Mouse (Mus musculus): ENCODE results near the gene Rab4a. TPM values are rescaled to one million over a fixed set of nuclear protein-coding genes. Genes with fewer than 3 reads are reported as not detected.

The Rab4a gene
- polyA plus RNA-seq, 1 experiment from 2014 or later, result 26.9 TPM

DNA sequence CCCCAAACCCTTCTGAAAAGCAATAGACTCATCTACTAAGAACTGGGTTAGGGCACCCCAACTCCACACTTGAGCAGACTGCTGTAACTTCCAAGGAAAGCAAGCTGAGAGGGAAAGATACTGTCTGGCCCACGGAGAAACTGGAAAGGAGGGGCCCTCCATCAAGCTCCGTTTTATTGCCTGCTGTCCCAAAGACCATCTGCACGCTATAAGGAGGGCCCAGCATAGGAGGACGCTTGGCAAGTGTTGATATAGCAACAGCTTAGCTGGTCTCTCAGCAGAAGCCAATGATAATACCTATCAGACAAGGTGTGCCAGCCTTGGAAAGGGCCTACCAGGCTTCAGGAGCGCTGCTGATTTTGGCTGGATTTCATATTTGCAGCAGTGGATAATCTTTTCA lies 45.8 kb downstream of the Rab4a start:
- no peaks in the 10 kb centered on the region for H3K27me3 ChIP-seq
- H3K36me3 ChIP-seq, result no peaks in the 10 kb centered on the region
- no peaks in the 10 kb centered on the region for H3K4me1 ChIP-seq (replicated peaks)
- no peak for ATAC-seq (replicated peaks; ENCODE audit: insufficient number of reproducible peaks, insufficient read depth, low FRiP score, low read depth)
- WGBS, result 60% methylated on average over 5 of the region's 5 CpGs
- H3K9me3 ChIP-seq (replicated peaks), result no peaks in the 10 kb centered on the region
- no peak overlapping the region for H3K4me3 ChIP-seq
- no peak overlapping the region for H3K27ac ChIP-seq
- H3K4me2 ChIP-seq, result no peak overlapping the region
- H3K9ac ChIP-seq, result no peak overlapping the region

DNA sequence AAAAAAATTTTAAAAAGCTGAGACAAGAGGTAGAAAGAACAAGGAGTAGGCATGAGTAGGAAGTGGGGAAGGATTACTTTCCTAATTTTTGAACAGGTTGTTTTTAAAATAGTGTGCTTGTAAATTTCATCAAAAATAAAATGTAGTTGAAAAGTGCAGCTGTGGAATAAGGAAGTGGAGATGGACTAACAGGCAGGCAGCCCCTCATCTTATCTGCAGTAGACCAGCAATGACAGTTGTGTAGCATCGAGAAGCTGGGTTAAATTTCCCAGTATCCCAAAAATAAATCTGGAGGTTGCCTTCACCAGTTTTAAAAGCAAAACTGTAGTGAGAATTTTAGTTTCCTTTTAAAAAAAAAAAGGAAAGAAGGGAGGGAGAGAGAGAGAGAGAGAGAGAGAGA lies 48.5 kb downstream of the Rab4a start:
- WGBS, result 54% methylated on average over 1 of the region's 1 CpGs
- no peak overlapping the region for H3K9ac ChIP-seq
- no peaks in the 10 kb centered on the region for H3K9me3 ChIP-seq (replicated peaks)
- H3K4me1 ChIP-seq (replicated peaks), result peaks cover 10% of the 10 kb centered on the region; the same call in 1 of the 2 replicates
- no peak overlapping the region for H3K4me3 ChIP-seq
- no peaks in the 10 kb centered on the region for H3K27me3 ChIP-seq
- H3K4me2 ChIP-seq, result no peak overlapping the region
- ATAC-seq (replicated peaks; ENCODE audit: insufficient number of reproducible peaks, insufficient read depth, low FRiP score, low read depth), result no peak
- H3K36me3 ChIP-seq, result no peaks in the 10 kb centered on the region
- H3K27ac ChIP-seq, result no peak overlapping the region

DNA sequence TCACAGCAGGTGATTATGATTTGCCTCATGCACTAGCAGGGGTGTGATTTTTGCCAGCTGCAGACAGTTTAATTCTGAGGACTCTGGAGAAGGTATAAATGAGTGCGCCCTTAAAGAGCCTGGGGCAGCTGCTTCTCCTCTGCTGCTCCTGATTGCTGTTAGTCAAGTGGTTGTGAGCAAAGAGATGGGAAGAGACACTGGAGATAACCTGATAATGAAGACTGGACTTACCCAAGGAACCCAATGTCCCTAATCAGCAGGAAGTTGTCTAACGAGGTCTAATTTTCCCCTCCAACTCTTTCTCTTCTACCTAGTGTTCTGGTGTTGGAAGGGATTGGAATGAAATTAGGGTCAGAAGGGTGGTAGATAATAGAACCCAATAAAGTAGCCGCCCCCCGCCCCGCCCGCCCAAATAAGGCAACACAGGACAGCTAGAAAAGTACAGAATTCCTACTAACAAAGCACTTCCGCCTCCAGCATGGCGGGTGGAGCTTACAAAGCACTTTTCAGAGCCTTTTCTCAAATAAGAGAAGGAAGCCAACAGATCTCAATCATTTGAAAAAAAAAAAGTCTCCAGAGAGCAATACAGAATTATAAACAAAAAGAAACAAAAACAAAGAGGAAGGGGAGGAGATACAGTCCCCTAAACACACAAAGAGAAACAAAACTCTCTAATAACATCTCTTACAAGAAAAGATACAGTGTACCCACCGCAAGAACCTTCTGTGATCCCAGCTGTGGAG lies 49.1 kb downstream of the Rab4a start:
- WGBS, result 89% methylated on average over 9 of the region's 9 CpGs
- no peaks in the 10 kb centered on the region for H3K27me3 ChIP-seq
- ATAC-seq (replicated peaks; ENCODE audit: insufficient number of reproducible peaks, insufficient read depth, low FRiP score, low read depth), result no peak
- H3K4me2 ChIP-seq, result no peak overlapping the region
- no peaks in the 10 kb centered on the region for H3K36me3 ChIP-seq
- no peak overlapping the region for H3K9ac ChIP-seq
- no peak overlapping the region for H3K4me3 ChIP-seq
- peaks cover 12% of the 10 kb centered on the region; the same call in 1 of the 2 replicates for H3K4me1 ChIP-seq (replicated peaks)
- H3K27ac ChIP-seq, result no peak overlapping the region
- H3K9me3 ChIP-seq (replicated peaks), result no peaks in the 10 kb centered on the region

DNA sequence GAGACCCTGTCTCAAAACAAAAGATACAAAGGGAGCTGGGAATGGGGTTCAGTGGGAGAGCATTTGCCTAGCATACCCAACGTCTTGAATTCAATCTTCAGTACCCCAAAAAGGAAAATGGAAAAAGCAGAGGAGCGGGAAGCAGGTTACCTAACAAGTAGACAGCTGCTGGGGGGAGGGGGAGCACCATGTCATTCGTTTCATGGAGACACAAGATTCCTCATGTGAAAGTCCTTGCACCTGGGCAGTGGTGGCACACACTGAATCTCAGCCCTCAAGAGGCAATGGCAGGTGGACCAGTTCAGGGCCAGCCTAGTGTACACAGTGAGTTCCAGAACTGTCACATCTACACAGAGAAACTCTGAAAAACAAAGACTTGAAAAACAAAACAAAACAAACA lies 51.6 kb downstream of the Rab4a start:
- H3K9me3 ChIP-seq (replicated peaks), result no peaks in the 10 kb centered on the region
- H3K9ac ChIP-seq, result no peak overlapping the region
- no peak overlapping the region for H3K4me3 ChIP-seq
- no peak overlapping the region for H3K27ac ChIP-seq
- peaks cover 14% of the 10 kb centered on the region; the same call in 1 of the 2 replicates for H3K4me1 ChIP-seq (replicated peaks)
- H3K36me3 ChIP-seq, result no peaks in the 10 kb centered on the region
- ATAC-seq (replicated peaks; ENCODE audit: insufficient number of reproducible peaks, insufficient read depth, low FRiP score, low read depth), result no peak
- peaks cover 6% of the 10 kb centered on the region; the same call in 1 of the 2 replicates for H3K27me3 ChIP-seq
- 70% methylated on average over 3 of the region's 3 CpGs for WGBS
- H3K4me2 ChIP-seq, result no peak overlapping the region

DNA sequence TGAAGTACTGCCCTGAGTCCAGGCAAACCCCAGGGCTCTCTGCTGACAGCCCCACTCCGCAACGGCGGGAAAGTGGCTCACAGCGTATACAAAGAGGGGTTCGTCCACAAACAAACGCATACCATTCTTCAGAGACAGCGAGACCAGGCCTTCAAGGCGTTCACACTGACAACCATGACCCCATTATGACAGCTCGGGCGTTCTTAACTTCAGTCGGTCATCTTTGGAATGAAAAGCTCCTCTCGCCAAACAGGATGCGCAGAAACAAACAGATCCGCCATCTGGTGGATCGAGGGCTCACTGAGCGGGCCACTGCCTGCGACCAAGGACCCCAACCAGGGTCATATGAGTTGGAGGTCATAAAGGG lies 52.8 kb downstream of the Rab4a start:
- WGBS, result under 1% methylated on average over 17 of the region's 17 CpGs
- peak overlapping the region; percentile 75 for H3K9ac ChIP-seq
- no peak overlapping the region for H3K27ac ChIP-seq
- H3K36me3 ChIP-seq, result no peaks in the 10 kb centered on the region
- H3K9me3 ChIP-seq (replicated peaks), result no peaks in the 10 kb centered on the region
- H3K4me2 ChIP-seq, result peak overlapping the region; percentile 98
- peaks cover 13% of the 10 kb centered on the region for H3K27me3 ChIP-seq
- ATAC-seq (replicated peaks; ENCODE audit: insufficient number of reproducible peaks, insufficient read depth, low FRiP score, low read depth), result no peak; the same call in 1 of the 2 replicates
- H3K4me1 ChIP-seq (replicated peaks), result peaks cover 14% of the 10 kb centered on the region; the same call in 1 of the 2 replicates
- peak overlapping the region; percentile 94 for H3K4me3 ChIP-seq

- no peaks in the 10 kb centered on the region for H3K9me3 ChIP-seq (replicated peaks)
- WGBS, result under 1% methylated on average over 65 of the region's 79 CpGs
- peak overlapping the region; percentile 75 for H3K9ac ChIP-seq
- peak overlapping the region; percentile 64 for H3K27ac ChIP-seq
- peaks cover 14% of the 10 kb centered on the region; the same call in 1 of the 2 replicates for H3K4me1 ChIP-seq (replicated peaks)
- peak; percentile 97 for ATAC-seq (replicated peaks; ENCODE audit: insufficient number of reproducible peaks, insufficient read depth, low FRiP score, low read depth)
- peak overlapping the region; percentile 98 for H3K4me2 ChIP-seq
- H3K36me3 ChIP-seq, result no peaks in the 10 kb centered on the region
- H3K27me3 ChIP-seq, result peaks cover 17% of the 10 kb centered on the region
- H3K4me3 ChIP-seq, result peak overlapping the region; percentile 94
These were observed 53.3 kb downstream of the Rab4a start for GRCm38 (mm10) chr8:123858941-123859647.

- Histone ChIP-seq H3K27me3 (peaks cover 19% of the 10 kb centered on the region), H3K9me3 (replicated peaks) (no peaks in the 10 kb centered on the region), H3K9ac (peak within 1 kb of the TSS; percentile 75), H3K36me3 (no peaks in the 10 kb centered on the region), H3K4me2 (peak within 1 kb of the TSS; percentile 98), H3K4me1 (replicated peaks) (peaks cover 14% of the 10 kb centered on the region; the same call in 1 of the 2 replicates), H3K4me3 (peak within 1 kb of the TSS; percentile 94), H3K27ac (peak within 1 kb of the TSS; percentile 64)
- WGBS, result under 1% methylated on average over 48 of the region's 48 CpGs
- ATAC-seq (replicated peaks; ENCODE audit: insufficient number of reproducible peaks, insufficient read depth, low FRiP score, low read depth), result peak; percentile 61
These were observed 54.0 kb downstream of the Rab4a start, which contains the start of gene Ccsap for GRCm38 (mm10) chr8:123859648-123860259. Gene Ccsap, minus strand, starts transcription at chr8:123860209.

- Histone ChIP-seq H3K36me3 (no peaks in the 10 kb centered on the region), H3K27ac (no peak overlapping the region), H3K9ac (no peak overlapping the region), H3K4me3 (peak overlapping the region; percentile 94; the same call in 1 of the 2 replicates), H3K4me1 (replicated peaks) (peaks cover 14% of the 10 kb centered on the region; the same call in 1 of the 2 replicates), H3K4me2 (no peak overlapping the region), H3K9me3 (replicated peaks) (no peaks in the 10 kb centered on the region), H3K27me3 (peaks cover 19% of the 10 kb centered on the region)
- WGBS, result 68% methylated on average over 4 of the region's 4 CpGs
- ATAC-seq (replicated peaks; ENCODE audit: insufficient number of reproducible peaks, insufficient read depth, low FRiP score, low read depth), result no peak
These were observed 54.6 kb downstream of the Rab4a start for GRCm38 (mm10) chr8:123860386-123860785.

GRCm38 (mm10) chr8:123865786-123866185 lies 60.0 kb downstream of the Rab4a start:
- H3K4me2 ChIP-seq, result no peak overlapping the region
- H3K27ac ChIP-seq, result no peak overlapping the region
- H3K9me3 ChIP-seq (replicated peaks), result no peaks in the 10 kb centered on the region
- no peaks in the 10 kb centered on the region for H3K36me3 ChIP-seq
- H3K4me1 ChIP-seq (replicated peaks), result no peaks in the 10 kb centered on the region
- ATAC-seq (replicated peaks; ENCODE audit: insufficient number of reproducible peaks, insufficient read depth, low FRiP score, low read depth), result no peak
- peaks cover 19% of the 10 kb centered on the region for H3K27me3 ChIP-seq
- H3K4me3 ChIP-seq, result no peak overlapping the region
- no peak overlapping the region for H3K9ac ChIP-seq
- 70% methylated on average over 7 of the region's 7 CpGs for WGBS

DNA sequence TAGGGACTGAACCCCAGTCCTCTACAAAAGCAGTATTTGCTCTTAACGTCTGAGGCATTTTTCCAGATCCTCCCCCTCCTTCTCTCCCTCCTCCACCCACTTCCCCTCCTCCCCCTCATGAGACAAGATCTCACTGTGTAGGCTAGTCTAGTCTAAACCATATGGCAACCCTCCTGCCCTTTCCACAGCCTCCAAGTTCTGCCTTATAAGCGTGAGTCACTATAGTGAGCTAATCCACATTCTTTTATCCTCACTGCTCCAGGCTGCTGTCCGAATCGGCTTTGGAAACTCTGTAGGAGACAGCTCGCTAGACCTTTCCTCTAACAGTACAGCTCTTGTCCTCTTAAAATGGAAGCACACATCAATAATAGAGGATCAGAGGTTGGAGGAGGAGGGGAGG lies 61.2 kb downstream of the Rab4a start:
- no peak overlapping the region for H3K4me3 ChIP-seq
- H3K27ac ChIP-seq, result no peak overlapping the region
- H3K27me3 ChIP-seq, result peaks cover 16% of the 10 kb centered on the region
- peak; percentile 39; the same call in 1 of the 2 replicates for ATAC-seq (replicated peaks; ENCODE audit: insufficient number of reproducible peaks, insufficient read depth, low FRiP score, low read depth)
- no peak overlapping the region for H3K4me2 ChIP-seq
- peaks cover 2% of the 10 kb centered on the region for H3K4me1 ChIP-seq (replicated peaks)
- WGBS, result 28% methylated on average over 5 of the region's 5 CpGs
- no peak overlapping the region for H3K9ac ChIP-seq
- H3K9me3 ChIP-seq (replicated peaks), result no peaks in the 10 kb centered on the region
- H3K36me3 ChIP-seq, result no peaks in the 10 kb centered on the region

DNA sequence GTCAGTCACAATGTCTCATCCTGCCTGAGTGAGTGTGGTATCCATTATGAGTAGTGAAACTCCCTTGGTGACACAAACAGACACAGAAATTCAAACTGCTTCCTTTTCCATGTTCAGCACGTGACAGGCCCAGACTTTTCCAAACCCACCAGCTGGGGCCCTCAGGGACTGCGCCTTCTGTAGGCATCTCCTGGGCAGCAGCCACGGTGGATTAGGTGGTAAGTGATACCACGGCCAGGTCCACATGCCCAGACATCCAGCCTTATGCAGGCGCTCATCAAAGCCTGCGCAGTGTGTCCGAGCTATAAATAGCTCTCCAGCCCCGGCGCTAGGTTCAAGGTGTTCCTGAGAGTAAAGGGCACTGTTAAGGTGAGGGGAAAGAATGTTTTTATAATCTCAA lies 66.3 kb downstream of the Rab4a start:
- H3K27ac ChIP-seq, result no peak overlapping the region
- no peak overlapping the region for H3K4me3 ChIP-seq
- WGBS, result 41% methylated on average over 9 of the region's 9 CpGs
- H3K36me3 ChIP-seq, result no peaks in the 10 kb centered on the region
- no peaks in the 10 kb centered on the region for H3K27me3 ChIP-seq
- no peak overlapping the region for H3K4me2 ChIP-seq
- H3K9ac ChIP-seq, result no peak overlapping the region
- no peaks in the 10 kb centered on the region for H3K9me3 ChIP-seq (replicated peaks)
- peak; percentile 18; the same call in 1 of the 2 replicates for ATAC-seq (replicated peaks; ENCODE audit: insufficient number of reproducible peaks, insufficient read depth, low FRiP score, low read depth)
- H3K4me1 ChIP-seq (replicated peaks), result peaks cover 6% of the 10 kb centered on the region

All from heart, embryonic 15.5 days (tissue).